Mouse (Mus musculus): ENCODE measurements around the gene Spsb4.

- TF ChIP-seq CTCF (IDR thresholded peaks at IDR 0.05; ENCODE audit: low read depth, low read length) (no peak), TAL1 (conservative IDR thresholded peaks at IDR 0.05; ENCODE audit: low read depth, low read length) (no peak)
Measured at GRCm38 (mm10) chr9:96967516-96967915, 51.1 kb downstream of the Spsb4 start.

Data from G1E (cell line).